Mouse (Mus musculus) megakaryocyte-erythroid progenitor cell, adult 5-6 weeks (primary cell): ENCODE measurements around the gene Lsmem1. TPM values are rescaled to one million over a fixed set of nuclear protein-coding genes. Genes with fewer than 3 reads are reported as not detected.
"Not testable (repeated sequence)": the region's sequence is repeated elsewhere in the genome, so short reads cannot be mapped to it uniquely, and the experiment has no call there.

Experiments
- ATAC-seq: replicated peaks from 2 replicates; pipeline ENCODE4 v1.8.0; 2016; ENCODE audit warnings: mild to moderate bottlenecking, inconsistent platforms; ENCODE audit not compliant: severe bottlenecking, poor library complexity, low FRiP score, low TSS enrichment
- total RNA-seq, 2 experiments: library from RNA; stranded (forward) in 1 of 2; stranded (reverse) in 1 of 2; fragments of 200-1000, 215-1000 nt in 1 of 2; fragments of >200 nt in 1 of 2; fragmentation: Nextera tagmentation in 1 of 2; gene quantifications; 2 replicates each; pipeline ENCODE4 v1.2.3; 2014 to 2017

The Lsmem1 gene
- total RNA-seq, 2 experiments from 2014 or later, result 1.4 TPM; not detected in 1

DNA sequence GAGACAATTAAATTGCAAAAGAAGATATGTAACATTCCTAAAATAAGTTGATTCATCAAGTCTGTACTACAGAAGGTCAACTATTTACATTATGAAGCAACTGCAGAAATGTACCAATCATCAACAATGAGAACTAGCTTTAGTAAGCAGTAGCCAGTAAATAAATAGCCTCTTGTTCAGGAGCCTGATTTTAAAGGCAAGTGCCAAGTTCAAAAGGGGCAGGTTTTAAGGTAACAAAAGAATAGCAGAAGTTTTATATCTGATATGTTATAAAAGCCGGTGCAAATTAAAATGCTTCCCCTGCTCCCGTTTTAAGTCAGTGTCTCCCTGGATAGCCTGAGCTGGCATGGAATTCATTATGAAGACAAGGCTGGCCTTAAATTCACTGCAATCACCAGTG is 18.5 kb upstream of the Lsmem1 start:
- ATAC-seq, result no peak

DNA sequence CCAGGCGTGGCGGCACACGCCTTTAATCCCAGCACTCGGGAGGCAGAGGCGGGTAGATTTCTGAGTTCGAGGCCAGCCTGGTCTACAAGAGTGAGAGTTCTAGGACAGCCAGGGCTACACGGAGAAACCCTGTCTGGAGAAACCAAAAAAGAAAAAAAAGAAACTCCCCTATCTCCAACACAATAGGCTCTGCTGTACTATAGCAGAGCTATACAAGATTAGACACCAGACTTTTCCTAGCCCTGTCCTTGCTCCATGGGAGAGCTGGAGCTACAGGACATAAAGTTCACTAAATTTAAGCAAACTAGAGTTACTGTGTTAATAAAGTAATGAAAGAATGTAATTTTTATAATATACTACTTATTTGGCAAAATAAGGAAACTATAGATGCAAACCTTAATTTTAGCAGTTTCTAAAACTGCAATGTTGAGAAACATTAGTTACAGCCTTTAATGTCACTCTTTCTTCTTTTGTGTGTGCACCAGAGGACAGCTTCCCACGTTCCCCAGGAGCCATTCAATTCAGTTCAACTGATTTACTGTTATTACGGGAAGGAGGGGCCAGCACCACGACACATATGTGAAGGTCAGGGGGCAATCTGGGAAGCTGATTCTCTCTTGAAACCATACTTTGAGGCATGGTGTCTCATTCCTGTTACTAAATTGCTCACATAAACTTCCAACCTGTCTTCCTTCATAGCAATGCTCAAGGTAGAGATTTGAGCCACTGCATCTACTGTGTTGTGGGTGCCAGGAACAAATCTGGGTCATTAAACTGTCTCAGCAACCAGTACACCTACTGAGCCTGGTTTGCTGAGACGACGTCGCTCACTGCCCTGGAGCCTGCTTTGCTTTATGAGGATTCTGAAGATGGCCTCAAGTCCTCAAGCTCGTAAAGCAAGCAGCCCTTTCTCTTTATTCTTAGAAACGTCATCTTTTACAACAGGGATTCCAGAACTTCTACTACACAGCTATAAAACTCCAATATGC is 15.9 kb upstream of the Lsmem1 start:
- no peak for ATAC-seq

DNA sequence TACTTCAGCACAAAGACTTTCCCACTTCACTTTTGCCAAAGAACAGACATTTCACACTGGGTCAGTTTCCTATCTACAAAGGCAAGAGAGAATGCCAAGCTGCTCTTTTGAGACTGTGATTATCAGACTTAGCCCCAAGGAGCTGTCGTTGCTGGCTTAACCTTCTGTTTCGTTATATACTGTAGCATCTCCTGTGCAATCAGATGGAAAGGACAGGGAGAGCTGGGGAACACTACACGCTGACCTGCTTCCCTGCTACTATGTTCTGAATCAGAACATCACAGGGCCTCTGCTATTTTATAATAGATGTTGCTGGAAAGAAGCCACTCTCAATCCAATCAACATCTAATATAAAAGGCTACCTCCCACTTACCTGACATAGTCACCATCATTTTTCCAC is 9.8 kb upstream of the Lsmem1 start:
- ATAC-seq, result no peak

DNA sequence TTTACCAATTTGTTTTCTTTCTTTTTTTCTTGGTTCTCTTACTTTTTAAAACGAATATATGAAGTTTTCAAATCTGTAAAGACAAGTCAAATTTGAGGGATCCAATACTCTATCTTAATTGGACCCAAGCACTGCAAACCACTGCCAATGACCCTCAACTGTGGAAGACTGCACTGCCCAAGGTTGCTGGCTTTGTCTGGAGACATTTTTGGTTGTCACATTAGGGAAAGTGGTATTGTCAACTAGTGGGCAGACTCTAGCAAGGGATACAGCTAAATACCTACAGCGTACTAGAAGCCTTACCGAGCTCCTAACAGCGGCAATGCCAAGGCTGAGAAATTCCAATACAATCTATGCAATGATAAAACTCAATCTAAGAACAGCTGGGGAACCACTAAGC is 8.6 kb upstream of the Lsmem1 start:
- no peak for ATAC-seq

DNA sequence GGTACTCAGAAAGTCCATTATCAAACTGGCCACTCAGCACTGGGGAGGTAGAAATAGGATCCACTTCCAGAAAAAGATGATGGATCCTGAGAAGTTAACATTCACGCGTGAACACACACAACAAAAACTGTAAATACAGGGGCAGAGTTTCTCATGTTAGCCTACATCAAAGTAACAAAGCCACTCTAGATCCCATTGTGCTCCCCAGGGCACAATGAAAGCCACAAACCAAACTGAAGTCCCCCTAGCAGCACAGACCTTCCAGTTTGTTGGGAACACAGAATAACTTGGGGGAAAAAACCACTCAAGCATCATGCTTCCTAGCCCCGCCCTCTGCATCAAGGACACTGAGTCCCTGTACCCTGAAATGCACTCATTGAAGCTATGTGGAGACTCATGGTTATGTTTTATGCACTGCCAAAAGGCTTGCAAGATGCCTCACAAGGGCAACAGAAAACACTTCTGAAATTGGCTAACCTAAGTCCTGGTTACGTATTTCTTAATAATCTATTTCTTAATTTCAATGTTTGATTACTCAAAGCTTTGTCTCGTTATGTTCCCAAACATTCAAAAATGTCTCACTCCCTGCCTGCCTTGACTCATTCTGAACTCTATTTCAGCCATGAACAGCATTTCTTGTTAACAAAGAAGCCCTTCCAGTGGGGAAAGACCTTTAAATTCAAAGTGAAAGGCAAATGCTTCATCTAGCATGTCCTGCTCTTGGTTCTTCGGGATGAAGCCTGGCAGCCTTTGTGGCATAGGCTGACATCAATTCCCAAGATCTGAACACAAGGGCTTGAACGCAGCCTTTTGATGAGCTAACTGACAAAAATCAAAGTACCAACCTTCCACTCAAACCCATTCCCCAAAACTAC is 3.1 kb upstream of the Lsmem1 start:
- no peak for ATAC-seq

DNA sequence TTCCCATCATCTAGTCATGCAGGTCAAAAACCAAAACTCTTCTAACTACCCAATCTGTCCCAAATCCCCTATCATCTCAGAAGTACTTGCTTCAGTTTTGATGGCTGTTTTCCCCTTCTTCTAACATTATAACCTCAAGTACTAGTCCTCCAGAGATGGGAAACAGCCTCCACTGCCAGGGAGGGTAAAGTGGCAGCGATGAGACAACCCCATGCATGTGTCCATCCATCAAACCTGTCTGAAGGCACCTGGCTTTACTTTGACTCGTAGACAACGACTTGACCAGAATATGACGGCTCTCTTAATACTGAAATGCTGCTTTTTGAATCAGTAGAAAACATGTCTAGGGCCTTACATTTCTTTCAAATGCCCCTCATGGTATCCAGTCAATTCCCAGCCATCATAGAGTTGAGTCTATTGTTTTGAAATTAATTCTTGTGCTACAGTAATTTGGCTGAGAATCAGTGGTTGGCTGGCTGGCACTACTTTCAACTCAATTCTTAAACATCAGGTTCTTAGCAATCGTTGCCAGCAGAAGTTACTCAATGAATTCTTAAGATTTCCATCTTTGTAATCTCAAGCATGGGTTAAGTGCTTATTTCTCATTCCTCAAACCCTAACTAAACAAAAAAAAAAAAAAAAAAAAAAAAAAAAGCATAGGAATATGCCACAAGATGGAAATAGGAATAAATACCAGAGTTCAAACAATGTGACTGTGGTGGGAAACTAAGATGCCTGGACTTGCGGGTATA is 1.4 kb upstream of the Lsmem1 start:
- ATAC-seq, result no peak

DNA sequence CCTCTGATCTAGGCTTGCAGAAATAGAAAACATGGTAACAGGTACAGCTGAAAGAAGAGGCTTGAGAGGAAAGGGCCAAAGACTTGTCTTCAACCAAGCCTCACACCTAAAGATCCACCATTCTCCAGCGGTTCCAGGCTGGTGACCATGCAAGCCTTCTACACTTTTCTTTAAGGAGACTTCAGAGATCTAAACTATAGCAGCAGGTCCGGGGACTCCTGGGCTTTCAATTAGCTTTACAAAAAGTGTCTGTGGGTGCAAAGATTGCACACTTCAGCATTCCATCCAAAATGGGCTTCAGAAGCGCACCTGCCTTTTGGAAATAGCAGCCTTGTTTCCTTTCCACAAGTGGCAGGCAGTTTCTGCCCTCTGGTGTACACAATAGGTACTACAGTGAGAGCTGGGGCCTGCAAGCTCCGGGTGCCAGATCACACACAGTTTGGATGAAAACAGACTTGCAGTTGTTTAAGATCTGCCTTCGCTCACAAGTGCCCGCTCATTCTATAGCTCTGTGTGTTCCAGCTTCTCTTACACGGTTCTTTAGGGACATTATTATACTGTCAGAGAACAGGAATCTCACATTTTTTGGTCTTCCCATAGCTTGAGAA is 609 bp upstream of the Lsmem1 start:
- ATAC-seq, result peak; percentile 91

DNA sequence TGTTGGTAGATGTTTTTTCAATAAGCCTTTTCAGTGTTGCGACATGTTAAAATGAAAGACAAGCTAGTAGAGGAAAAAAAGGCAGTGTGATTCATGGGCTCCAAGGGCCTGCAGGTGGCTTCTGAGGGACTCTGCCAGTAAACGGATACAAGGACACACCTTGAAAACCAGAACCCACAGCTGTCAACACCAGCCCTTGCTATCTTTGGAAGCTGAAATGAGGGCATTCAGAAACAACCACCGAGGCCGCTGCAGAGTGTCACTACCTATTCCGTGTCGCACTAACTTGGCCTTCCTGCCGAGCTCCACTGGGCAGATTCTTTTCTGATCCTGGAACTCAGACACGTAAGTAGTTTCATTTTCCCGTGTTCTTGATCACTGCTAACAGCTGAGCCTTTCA is 863 bp downstream of the Lsmem1 start:
- ATAC-seq, result no peak

DNA sequence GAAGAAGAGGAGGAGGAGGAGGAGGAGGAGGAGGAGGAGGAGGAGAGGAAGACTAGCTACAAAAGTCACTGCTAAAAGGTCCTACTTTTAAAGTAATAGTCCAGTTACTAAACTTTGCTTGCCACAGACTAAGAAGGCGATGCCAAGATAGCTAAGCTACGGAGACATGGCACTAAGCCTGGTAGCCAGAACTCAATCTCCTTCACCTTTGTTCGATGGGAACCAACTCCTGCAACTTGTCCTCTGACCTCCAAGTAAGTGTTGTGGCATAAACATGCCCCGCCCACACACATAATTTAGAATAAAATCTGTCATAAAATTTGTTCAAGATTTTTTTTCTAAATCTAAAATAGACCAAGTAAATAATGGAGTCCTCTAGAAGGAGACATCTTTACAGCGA is 1.3 kb downstream of the Lsmem1 start:
- ATAC-seq, result no peak

DNA sequence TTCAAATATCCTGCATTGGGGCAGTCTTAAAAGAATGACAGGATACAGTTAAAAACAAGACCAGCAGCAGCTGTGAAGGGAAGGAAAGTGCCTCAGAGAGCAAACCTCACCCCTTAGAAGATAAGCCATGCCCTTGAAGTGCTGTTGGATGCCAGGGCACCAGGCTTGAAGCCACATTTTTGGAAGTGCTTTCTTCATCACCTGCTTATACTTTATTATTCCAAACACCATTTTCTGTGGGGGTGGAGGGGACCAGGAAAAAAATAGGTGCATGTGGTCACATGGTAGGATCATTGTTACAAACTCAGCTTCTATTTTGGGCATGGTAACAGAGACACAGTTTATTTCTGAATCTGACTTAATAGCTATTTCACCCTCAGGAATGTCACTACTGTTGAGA is 1.8 kb downstream of the Lsmem1 start:
- ATAC-seq, result no peak

DNA sequence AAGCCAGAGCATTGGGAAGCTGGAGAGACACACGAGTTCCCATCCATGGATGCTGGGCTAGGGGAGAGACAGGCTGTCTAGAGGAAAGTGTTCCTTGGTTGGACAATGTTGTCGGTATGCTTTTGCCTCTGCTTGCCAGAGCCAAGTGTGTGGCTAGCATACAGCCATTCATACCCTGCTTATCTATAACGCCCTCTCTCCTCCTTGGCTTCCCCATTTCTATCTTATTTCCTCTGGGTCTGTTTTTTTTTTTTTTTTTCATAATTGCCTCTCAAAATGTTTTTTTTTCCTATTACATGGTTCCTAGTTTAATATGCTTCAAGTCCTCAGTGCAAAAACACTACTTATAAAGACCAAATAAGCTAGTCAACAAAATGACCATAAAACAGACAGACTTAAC is 13.8 kb downstream of the Lsmem1 start:
- ATAC-seq, result peak; percentile 95

DNA sequence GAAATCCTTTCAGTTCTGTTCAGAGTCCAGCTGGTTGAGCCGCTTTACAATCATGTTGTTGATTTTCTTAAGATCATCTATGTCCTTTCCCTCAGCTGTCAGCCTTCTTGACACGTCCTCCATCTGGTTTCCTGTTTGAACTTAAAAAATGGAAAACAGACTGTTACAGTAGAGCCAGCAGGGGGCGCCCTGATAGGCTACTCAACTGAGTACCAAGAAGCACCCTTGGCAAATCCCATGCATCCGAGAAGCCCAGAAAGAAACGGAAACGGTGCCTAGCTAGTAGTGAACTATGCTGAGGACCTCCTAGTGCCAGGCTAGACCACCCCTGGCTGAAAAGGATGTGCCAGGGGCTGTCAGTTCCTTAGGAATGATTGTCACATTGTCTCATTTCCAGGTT is 22.2 kb downstream of the Lsmem1 start:
- peak; percentile 68 for ATAC-seq

DNA sequence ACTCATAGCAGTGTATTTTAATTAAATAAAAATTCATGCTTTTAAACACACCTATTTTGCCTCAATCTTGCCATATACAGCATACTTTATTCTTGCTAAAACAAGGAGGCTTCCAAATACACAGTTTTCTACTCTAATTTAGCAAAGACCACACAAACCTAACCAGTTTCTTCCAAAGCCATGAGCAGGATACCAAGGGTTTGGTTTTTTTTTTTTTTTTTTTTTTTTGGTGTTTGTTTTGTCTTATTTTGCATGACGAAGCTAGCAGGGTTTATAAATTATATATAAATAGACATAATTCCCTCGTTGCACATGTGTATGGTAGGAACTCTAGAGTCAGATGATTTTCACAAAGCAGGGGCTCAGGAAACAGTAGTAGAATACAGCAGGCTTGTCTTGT is 23.1 kb downstream of the Lsmem1 start:
- no peak for ATAC-seq

DNA sequence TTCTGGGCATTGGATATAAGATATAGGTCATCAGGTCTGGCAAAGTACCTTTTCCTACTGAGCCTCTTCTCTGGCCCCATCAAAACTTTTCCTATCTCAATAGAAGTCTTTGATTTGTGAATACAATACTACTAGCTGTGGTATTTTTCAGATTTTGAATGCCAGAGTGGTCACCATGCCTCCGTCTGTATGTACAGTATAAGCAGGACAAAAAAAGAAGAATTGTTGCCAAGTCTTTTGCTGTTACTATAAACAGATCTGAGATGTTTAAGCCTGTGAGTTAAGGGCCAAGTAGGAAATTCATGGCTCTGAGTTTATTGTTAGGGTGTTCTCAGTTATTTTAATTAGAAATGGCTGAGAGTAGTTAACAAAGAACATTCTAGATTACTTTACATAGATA is 24.1 kb downstream of the Lsmem1 start:
- not testable (repeated sequence) for ATAC-seq

DNA sequence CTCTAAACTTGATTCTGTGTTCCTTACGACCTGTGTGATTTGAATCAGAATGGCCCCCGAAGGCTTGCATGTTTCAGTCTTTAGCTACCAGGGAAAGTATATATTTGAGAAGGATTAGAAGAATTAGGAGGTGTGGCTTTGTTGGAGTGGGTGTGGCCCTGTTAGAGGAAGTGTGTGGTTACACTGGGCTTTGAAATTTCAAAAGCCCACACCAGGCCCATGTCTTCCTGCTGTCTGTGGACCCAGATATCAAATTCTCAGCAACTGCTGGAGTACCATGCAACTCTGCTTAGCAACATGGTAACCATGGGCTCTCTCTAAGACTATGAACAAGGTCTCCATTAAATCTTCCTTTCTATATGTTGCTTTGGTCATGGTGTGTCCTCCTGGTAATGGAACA is 27.7 kb downstream of the Lsmem1 start:
- 0 out of 2 replicates have a peak, but pooled peaks have one; percentile 59 for ATAC-seq

DNA sequence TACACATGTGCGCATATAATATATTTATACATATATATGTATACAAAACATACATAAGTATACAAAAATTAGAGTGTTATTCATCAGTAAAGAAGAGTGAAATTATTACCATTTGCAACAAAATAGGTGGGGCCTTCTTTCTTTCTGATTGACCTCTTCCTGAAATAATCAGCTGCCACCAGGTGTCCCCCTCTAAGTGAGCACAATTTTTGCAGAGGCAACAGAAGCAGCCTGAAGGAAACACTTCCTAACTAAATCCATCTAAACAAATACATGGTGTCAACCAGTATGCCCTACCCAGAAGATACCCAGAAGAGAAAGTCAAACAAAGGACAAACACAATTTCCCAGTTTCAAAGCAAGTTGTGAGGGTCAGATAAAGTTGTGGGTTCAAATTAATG is 29.6 kb downstream of the Lsmem1 start:
- ATAC-seq, result 0 out of 2 replicates have a peak, but pooled peaks have one; percentile 34

DNA sequence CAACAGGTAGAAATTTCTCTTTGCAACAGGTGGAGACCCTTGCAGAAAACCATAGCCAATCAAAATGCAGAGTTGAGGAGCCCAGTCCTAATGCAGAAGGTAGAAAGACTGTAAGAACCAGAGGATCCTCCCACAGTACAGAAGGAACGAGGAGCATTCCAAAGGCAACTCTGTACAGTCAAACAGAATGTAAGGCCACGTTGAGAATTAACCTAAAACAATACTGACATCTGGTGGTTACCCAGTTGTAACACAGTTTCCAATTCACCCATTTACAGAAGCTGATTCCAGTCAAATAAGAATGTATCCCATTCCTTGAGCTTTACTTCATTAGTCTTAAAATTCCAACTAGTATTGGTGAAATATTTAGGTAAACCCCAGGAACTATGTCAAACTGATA is 34.7 kb downstream of the Lsmem1 start:
- ATAC-seq, result peak; percentile 83; the same call in 1 of the 2 replicates

DNA sequence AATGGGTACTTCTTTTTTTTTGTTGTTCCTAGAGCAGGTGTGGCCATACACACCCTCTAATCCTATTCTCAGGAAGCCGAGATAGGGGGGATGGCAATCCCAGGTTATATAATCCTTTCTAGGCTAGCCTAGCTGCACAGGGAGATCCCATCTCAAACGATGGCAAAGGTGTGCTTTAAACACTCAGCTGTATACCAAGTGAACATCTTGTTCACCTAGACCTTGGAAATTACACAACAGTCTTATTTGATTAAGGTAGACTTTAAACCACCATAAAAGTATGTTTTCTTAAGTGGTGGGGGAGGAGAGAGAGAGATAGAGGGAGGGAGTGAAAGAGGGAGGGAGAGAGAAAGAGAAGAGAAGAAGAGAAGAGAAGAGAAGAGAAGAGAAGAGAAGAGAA is 38.5 kb downstream of the Lsmem1 start:
- ATAC-seq, result no peak

DNA sequence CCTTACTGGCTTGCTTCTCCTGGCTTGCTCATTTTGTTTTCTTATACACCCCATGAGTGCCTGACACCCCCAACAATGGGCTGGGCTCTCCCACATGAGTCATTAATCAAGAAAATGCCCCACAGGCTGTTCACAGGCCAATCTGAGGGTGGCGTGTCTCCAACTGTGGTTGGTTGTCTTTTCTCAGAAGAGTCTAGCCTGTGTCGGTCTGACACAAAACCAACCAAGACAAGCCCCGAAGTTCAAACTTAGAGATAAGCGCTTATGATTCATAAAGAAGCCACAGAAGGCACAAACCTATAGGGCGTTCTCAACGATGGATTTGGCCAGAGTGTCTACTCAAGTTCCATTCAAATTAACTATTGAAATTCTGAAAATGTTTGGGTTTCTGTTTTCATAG is 45.1 kb downstream of the Lsmem1 start:
- peak; percentile 59; the same call in 1 of the 2 replicates for ATAC-seq
